Mouse (Mus musculus) C2C12 (cell line): ENCODE measurements around the gene Atp6v1b1.

Source experiments
- CTCF ChIP-seq: IDR thresholded peaks from one replicate; pipeline ENCODE4 v1.5.1; 2011; ENCODE audit not compliant: control insufficient read depth, insufficient read depth, insufficient read length
- MYOD1 ChIP-seq: IDR thresholded peaks from one replicate; pipeline ENCODE4 v1.6.1; 2011; ENCODE audit warnings: low read depth; ENCODE audit not compliant: control insufficient read depth, insufficient read length
- MYOG ChIP-seq: IDR thresholded peaks from one replicate; pipeline ENCODE4 v1.6.1; 2011; ENCODE audit not compliant: control insufficient read depth, insufficient read length; ENCODE audit errors: extremely low read depth
- USF1 ChIP-seq: IDR thresholded peaks from one replicate; pipeline ENCODE4 v1.6.1; 2011; ENCODE audit warnings: low read depth, mild to moderate bottlenecking, control low read depth, moderate library complexity

DNA sequence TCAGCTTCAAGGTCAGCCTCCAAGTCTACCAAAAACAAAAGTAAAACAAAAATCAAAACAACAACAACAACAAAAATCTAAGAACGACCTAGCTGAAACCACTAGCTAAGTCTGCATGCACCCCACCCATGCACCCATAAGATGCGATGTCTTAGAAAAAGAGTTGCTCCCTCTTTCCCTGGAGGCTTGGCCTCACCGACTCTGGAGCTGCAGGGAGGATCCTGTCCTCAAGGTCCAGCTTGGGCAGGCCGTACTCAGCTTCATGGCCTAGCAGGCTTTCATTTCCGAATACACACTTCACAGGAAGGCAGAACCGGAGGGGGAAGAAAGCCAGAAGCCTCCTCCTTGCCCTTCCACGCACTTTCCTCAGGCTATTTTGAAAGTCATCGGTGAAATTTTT is 25.8 kb upstream of the Atp6v1b1 start:
- TF ChIP-seq CTCF (no peak), MYOG (no peak), MYOD1 (no peak), USF1 (no peak)
